Mouse (Mus musculus): Measurements from ENCODE around the gene Ttk.

Ttk gene

DNA sequence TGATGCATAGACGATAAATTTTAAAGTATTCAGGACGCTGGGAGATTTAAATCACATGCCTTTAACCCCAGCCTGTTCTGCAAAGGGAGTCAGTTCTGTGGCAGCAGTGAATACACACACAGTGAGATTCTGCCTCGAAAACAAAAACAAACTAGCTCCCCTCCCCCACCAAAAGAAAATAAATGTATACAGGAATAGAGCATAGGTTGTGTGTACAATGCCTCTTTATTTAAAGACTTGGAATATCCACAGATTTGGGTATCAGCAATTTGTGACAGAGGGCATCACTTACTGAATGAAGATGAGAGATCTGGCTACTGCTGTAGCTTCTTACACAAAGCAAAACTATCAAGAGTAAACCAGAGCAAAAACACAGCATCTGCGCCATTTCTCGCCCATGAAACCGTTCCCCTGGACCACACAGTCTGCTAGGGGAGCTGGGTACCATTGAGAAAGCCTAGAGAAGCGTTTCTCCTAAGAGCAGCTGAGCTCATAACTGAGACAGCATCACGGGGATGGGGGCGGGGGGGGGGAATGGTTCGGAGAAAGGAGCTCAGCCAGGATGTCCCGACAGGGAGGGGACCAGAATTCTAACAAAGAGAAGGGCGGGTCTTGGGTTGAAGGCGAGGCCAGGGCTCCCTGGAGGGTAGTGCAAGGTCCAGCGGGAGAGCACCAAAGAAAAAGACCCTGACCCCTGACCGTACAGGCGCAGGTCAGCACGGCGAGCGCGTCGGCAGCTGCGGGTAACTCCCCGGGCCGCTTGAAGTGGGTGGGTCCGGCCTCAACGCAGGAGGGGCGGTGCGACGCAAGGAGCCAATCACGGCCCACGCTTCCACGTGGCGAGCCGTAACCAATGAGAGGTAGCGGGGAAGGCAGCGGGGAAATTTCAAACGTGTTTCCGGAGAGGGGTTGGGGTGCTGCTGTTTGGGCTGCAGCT lies at the start of gene Ttk:
Gene Ttk (plus strand): TSS at position 879 of the 937 bp plus-strand sequence.
- DNase-seq (ENCODE audit: low spot score in 2 of 2): peak; percentile 83 to 88

DNA sequence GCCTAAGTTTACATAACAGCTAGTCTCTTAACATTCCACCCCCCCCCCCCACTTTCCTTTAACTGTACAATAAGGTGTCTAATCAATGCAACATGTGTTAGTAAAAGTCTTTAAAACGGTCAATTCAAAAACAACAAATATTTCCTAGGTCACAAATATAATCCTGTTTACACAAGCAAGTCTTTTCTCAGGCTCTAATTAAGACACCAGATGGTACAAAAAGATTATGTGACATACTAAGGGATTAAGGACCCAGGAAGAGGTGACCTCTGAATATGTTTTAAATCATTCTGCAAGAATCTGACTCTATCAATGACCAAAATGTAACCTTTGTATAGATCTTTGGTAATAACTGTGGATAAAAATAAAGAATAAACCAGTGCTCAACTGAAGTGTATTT lies 49.0 kb upstream of the Ttk start:
- no peak for DNase-seq (ENCODE audit: low spot score in 2 of 2)

DNA sequence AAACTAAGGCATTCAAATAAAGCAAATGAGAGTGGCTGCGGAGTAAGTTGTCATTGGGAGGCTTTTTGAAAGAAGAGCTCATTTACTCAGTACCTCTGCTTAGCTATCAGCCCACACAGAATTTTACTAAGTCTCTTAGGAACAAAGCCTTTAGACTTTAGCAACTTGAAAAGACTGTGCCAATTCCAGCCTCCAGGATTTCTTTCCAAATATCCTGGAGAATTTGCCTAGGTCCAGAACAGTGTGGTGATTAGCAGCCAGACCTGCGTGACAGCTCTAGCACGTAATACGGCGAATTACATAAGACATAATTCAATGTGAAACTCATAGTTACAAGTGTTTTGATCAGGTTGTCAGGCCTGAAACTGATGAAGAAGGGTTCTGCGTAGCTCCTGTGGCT lies 45.2 kb upstream of the Ttk start:
- DNase-seq (ENCODE audit: low spot score in 2 of 2): no peak

- no peak for DNase-seq (ENCODE audit: low spot score in 2 of 2)
Observed at GRCm38 (mm10) chr9:83796875-83797274, 37.6 kb upstream of the Ttk start.

DNA sequence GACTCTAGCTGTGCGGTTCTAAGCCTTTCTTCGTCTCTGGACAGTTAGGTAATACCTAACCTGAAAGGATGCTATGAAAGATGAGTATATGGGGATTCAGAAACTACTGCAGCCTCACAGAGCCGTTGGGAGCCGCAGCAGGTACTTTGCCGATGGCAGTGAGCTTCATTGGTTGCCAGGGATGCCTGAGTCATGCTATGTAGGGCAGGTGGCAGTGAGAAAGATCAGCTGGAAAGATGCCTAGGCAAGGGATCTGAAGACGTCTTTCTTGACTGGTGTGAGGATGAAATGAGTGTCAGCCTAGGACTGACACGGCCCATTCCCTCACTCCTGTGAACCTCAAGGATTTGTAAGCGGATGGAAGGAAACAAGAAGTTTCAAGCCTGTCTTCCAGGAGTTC lies 36.6 kb upstream of the Ttk start:
- no peak for DNase-seq (ENCODE audit: low spot score in 2 of 2)

DNA sequence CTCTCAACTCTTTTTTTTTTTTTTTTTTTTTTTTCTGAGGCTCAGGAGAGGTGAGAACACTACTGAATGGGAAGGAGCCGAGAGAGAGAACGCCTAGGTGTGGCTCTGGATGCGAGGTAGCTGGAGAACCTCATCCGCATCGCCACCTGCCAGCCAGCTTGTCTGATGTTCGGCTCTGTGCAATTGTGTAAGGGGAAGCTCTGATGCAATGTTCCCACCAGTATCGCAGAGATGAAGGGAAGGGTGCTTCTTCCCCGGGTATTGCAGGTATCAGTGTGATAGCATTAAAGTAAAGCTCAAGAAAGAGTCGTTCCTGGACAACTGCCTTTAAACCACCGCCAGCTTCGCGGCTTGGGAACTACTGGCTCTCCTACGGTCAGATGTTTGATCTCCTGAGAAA lies 30.1 kb upstream of the Ttk start:
- DNase-seq (ENCODE audit: low spot score in 2 of 2): no peak

DNA sequence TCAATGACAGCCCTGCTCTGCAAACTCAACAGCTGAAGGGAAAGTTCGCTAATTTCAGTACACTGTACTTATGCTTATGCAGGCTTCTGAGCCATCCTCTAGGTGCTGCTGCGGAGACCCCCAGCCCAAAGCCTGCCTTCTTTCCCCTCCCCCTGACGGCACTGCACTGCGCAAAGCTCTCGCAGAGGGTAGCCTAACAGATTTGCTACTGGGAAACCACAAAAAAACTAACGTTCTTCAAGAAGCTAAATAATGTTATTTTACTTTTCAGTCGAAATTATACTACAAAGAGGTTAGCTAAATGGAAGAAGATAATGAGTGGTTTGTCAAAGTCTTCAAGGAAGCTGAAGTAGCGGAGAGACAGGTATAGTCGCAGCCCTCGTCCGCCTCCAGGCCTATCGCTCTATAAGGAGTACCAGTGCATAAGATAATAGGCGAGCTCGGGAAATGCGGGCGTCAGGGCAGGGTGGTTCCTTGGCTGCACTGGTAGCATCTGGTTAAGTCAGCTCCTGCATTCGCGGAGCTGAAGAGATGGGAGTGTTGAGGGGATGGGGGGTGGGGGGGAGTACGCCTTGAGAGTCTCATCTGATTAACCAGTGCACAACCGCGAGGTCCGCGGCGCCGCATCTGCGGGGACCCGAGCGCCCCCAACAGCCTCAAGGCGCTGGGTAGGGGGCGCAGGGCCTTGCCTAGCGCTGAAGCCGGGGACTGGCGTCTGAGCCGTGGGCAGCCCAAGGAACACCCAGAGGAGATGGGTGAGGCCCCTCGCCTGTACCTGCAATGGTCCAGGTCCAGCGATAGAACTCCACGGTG lies 29.1 kb upstream of the Ttk start:
- no peak for DNase-seq (ENCODE audit: low spot score in 2 of 2)

DNA sequence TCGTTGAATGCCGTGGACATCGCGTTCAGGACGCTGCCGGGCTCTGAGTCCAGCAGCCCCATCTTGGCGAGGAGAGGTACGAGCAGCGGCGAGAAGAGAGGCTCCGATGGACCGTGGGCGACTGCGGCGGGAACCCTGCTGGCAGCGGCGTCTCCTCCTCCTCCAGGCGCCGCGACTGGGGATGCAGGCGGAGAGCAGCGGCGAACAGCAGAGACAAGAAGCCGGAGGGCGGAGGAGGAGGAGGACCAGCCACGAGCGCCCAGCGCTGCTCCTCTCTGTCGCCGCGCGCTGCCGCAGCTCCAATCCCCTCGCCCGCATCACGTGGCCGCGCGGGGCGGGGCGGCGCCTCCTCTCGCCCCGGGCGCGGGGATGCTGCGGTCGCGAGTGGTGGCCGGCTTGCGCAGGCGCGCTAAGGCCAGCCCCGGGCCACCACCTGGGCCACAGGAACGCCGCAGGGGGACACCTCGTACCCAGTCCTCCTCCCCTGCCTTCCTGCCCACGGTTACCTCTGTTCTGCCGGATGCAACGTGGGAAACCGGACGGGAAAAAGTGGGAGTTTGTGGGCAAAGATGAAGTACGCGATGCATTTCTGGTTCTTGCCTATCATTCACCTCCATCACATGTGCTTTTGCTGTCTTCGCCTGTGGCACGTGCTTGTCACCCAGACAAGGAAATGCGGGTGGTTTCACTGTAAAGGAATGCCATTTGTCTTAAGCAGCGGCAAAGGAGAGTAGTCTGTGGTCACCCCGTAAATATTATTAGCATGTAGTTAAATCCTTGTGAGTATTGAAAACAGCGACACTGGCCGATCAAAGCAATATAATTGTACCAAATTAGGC lies 28.3 kb upstream of the Ttk start, which contains the start of gene Elovl4:
Gene Elovl4 (minus strand): TSS at position 301 of the 839 bp plus-strand sequence.
- no peak for DNase-seq (ENCODE audit: low spot score in 2 of 2)

GRCm38 (mm10) chr9:83807562-83807961 lies 26.9 kb upstream of the Ttk start:
- peak in 1 of 2 experiments; percentile 8 for DNase-seq (ENCODE audit: low spot score in 2 of 2)

GRCm38 (mm10) chr9:83819188-83819587 lies 15.3 kb upstream of the Ttk start:
- DNase-seq (ENCODE audit: low spot score in 2 of 2): no peak

DNA sequence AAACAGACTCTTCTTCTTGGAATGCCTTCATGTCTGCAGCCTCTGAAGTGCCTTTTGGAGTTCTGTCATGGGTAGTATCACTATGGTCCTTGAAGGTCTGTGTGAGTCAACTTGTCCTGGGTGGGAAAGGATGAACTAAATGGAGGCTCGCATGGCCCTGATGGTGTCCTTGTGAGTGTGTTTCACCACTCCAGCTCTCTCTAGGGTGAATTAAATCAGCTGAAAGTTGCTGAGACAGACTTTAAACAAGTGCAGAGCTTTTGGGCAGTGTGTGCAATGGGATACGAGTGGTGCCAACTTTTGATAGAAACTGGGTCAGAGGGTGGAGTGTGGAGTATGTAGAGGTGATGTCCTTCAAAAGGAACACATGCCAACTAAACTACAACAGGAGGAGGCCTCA lies 13.5 kb upstream of the Ttk start:
- no peak for DNase-seq (ENCODE audit: low spot score in 2 of 2)

- no peak for DNase-seq (ENCODE audit: low spot score in 2 of 2)
Observed at GRCm38 (mm10) chr9:83822925-83823324, 11.6 kb upstream of the Ttk start.

DNA sequence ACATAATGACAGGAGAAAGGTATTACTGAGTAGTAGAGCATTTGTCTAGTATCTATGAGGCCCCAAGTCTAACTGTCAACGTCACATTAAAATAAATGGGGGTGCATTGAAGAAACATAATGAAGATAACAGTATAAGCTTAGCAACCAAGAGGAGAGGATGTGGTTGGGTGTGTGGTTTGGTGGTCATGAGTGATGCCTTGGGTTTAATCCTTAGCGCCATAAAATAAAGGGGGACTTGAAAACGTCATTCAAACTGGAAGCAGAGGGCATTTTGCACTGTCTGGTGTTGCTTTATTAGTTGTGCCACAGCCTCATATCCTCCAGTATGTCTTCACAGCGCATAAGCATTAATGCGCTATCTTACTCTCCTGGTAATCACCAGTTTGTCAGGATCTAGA lies 4.6 kb upstream of the Ttk start:
- no peak for DNase-seq (ENCODE audit: low spot score in 2 of 2)

DNA sequence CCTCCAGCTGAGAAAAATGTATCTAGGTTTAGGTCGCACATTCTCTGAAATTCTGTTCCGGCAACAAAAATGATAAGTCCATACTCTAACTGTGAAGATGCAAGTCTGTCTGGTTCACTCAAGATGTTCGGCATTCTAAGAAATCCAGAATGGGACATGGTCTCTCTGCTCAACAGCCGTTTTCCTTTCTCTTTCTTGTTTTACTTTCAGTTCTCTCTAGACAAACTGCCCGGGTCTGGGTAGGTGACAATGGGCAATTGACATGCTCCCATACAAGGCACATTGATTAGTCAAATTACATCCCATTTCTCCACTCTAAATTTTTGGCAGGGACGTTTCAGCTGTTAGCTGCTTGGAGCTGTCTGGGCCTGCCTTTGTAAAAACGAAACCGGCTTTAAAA lies 3.3 kb upstream of the Ttk start:
- DNase-seq (ENCODE audit: low spot score in 2 of 2): no peak

DNA sequence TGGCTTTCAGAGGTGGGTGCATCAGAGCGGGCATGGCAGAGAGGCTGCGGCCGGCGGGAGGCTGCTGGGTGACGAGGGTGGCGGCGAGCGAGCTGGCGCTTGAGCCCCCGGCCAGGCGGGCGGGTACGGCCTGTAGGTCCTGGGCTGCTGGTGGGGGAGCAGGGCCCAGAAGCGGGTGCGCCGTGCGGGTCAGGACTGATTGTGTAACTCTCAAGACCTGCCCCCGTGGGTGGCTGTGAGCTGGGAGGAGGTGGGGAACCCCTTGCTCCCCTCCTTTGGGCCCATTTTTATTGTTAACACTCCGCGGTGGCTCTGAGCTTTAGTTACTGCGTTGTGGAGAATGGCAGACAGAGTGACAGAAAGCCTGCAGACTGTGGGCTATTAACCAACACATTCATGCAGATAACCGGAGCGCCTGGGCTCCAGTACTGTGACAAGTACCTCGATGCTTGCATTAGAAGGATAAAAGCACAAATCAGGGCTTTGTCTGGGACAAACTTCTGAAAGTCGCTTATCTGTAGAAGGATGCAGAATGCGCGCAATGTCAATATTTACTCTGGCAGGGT lies 342 bp downstream of the Ttk start:
- no peak for DNase-seq (ENCODE audit: low spot score in 2 of 2)

GRCm38 (mm10) chr9:83852464-83852863 lies 18.0 kb downstream of the Ttk start:
- no peak for DNase-seq (ENCODE audit: low spot score in 2 of 2)

GRCm38 (mm10) chr9:83865165-83865564 lies 30.7 kb downstream of the Ttk start:
- DNase-seq (ENCODE audit: low spot score in 2 of 2): no peak

DNA sequence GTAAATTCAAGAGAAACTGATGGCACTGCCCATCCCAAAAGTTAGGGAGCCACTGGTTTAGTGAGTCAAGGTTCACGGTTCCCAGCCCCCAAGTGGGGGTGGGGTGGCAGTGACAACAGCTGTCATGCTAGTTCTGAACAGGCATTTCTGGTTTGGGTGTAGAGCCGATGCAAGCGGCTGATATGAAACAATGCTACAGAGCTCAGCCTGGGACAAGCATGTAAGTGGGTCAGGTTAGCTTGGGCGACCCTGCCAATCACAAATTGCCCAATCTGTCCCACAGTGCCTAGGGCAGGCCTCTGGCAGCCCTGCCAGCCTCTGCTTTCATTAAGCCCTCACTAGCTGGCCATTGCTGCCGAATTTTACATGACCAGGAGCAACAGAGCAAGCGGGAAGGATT lies 47.7 kb downstream of the Ttk start:
- DNase-seq (ENCODE audit: low spot score in 2 of 2): no peak

DNA sequence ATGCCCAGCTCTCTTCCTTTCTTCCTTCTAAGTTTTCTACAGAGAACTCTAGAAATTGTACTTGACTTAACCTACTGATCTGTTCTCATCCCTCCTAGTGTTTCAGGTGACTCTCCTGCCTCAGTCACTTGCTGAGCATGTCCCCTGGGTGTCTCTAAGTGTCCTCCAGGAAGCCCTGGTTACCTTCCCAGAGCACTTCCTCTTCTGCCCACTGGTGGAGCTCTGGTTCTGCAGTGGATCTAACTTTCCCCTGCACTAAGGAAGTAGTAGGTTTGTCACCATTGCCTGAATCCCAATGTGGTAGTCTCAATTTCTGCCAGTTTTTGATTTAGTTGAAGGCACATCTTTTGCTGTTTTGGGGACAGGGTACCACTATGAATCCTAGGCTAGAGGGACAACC lies 51.7 kb downstream of the Ttk start:
- DNase-seq (ENCODE audit: low spot score in 2 of 2): no peak

GRCm38 (mm10) chr9:83888214-83888613 lies 53.7 kb downstream of the Ttk start:
- DNase-seq (ENCODE audit: low spot score in 2 of 2): no peak

GRCm38 (mm10) chr9:83893073-83893472 lies 58.6 kb downstream of the Ttk start:
- DNase-seq (ENCODE audit: low spot score in 2 of 2): no peak
